Mouse (Mus musculus) left cerebral cortex, postnatal 25 days (tissue): ENCODE measurements at regions not wholly inside any gene's neighbourhood (a gene's known extent, or its start where the extent isn't known, plus 50 kb on each side); places are given as distances from the start of the nearest gene placed in this dataset.
"Not testable (repeated sequence)": the region's sequence is repeated elsewhere in the genome, so short reads cannot be mapped to it uniquely, and the experiment has no call there.

Experiments used
- DNase-seq, 2 experiments: peaks; one replicate each; pipeline ENCODE4 v3.0.0; 2022; ENCODE audit warnings: low spot score in 2 of 2, mixed read lengths in 1 of 2
- intact Hi-C: fragments of 180-260 bp; cut with DNase I; formaldehyde crosslinking; loops from one replicate; pipeline ENCODE4 v1.15.1; 2025

DNA sequence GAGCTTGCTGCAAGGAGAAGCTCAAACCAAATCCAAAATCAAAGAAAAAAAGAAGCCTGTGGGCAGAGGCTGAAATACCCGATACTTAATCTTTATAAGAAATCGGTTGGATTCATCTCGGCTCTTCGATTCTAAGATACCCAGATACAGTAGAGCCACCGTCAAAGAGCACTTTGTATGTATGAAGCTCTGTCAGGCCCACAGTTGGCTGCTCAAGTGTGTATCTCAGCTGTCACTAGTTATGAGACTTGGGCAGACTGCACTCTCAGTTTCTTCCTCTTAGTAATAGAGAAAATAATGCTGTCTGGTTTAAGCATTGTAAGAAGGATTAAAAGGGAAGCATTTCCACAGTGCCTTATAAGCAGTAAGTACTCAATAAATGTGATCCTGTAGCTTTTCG, 193.7 kb downstream of the Faxc start:
- intact Hi-C loops: no loop called here
- DNase-seq: no peak

GRCm38 (mm10) chr4:22130511-22130910, 199.4 kb downstream of the Faxc start:
- intact Hi-C loops: loop anchor here (5.0 kb wide), 1 partner anchor 347 kb away; no protein-coding TSS in a partner anchor
- DNase-seq: no peak

DNA sequence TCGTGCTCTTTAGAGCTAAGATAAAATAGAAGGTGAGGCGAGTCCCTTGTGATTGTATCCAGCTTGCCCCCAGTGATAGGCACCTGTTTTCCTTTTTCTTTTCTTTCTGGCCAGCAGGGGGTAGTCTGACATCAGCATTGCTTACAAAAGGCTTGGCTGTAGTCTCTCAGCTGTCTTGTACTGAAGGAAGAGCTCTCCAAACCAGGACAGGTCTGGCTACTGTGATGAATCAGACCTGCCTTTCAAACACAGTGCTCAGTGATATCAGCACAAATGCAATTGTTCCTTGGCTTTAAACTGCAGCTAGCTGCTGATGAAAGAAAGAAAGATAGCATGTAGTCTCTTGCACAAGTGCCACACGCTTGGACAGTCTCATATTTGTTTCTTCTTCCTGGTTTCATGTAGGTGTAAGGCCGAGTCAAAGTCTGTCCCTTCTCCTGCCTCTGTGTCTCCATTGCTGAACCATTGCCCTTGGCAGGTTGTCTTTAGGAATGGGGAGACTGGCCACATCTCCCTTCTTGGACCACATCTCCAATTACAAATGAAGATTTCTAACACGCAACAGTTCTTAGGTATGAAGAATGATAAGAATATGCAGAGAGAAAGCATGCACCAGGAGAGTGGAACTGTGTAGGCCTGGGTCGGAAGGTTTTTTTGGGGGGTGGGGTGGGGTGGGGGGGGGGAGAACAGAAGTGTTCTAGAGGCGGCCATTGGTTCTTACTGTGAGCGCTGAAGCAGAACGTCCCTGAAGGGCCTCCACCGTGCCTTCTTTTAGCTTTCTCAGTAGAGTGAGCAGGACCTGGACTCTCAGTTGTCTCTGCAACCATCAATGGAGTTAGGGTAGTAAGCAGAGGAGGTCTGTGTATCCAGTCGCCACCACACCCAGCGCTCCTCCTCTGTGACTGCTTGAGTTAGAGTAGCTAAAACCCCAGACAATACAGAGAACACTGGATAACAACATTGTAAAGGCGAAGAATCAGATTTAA, 200.9 kb downstream of the Faxc start:
- intact Hi-C loops: loop anchor here (5.0 kb wide), 1 partner anchor 345 kb away; no protein-coding TSS in a partner anchor
- DNase-seq: peak; percentile 65 to 86

DNA sequence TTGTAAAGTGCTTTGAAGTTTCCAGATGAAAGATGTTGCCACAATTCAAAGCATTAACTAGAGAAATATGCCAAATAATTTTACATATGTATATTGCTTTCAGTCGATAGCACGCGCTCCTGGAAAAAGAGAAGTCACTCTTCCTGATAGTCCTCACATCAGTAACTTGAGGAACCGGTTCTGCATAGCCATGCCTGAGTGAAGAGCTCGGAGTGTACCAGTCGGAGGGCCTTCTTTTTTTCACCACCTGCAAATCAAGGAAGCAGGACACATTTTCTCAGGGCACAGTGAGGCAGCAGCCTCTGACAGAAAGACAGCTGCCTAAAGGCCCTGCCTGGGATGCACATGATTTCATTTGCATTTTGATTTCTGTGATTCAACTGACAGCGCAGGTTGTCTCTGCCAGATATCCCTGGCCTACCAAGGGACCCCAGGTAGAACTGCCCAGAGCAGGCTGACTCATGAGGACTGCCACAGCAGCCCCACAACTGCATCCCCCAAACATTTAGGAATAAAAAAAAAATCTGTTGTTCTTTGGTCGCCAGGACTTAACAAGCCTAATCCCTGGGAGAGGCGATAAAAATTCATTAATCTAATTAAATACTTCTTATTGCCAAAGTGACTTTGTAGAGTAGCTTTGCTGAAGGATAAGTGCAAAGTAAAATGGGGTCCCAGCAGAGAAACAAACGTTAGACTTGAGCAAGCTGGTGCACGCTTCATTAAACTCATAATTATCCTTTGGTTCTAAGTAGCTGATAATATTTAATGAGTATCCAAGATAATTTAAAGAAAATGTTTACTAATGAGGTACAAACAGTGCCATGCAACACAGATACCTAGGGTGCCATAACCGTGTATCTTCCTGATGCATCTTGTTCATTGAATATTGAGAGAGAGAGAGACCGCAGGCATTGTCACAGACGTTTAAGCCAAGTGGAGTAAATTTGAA, 202.7 kb downstream of the Faxc start:
- intact Hi-C loops: loop anchor here (5.0 kb wide), 1 partner anchor 343 kb away; no protein-coding TSS in a partner anchor
- no peak for DNase-seq

- no peak for DNase-seq
- intact Hi-C loops: no loop called here
Observed at GRCm38 (mm10) chr4:22140122-22140521, 209.0 kb downstream of the Faxc start.

DNA sequence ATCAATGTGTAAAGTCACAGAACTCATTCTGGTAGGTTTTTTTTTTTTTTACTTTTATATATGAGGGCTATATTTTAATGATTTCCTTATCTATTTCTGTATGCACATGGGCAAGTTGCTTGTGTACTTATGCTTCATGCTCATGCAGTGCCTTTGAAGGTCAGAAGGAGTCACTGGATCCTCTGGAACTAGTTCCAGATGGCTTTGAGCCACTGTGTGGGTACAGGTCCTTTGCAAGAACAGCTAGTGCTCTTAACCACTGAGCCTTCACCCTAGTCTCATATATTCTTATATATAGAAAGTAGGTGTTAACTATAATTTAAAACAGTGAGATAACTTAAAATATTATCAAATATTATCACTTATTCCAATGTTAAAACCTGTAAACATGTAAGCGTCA, 212.4 kb downstream of the Faxc start:
- intact Hi-C loops: no loop called here

GRCm38 (mm10) chr4:22144834-22145233, 212.5 kb upstream of the Fbxl4 start:
- DNase-seq, intact Hi-C loops: not testable (repeated sequence)

More for the DNA sequence above, 212.4 kb downstream of the Faxc start:
- DNase-seq: no peak

DNA sequence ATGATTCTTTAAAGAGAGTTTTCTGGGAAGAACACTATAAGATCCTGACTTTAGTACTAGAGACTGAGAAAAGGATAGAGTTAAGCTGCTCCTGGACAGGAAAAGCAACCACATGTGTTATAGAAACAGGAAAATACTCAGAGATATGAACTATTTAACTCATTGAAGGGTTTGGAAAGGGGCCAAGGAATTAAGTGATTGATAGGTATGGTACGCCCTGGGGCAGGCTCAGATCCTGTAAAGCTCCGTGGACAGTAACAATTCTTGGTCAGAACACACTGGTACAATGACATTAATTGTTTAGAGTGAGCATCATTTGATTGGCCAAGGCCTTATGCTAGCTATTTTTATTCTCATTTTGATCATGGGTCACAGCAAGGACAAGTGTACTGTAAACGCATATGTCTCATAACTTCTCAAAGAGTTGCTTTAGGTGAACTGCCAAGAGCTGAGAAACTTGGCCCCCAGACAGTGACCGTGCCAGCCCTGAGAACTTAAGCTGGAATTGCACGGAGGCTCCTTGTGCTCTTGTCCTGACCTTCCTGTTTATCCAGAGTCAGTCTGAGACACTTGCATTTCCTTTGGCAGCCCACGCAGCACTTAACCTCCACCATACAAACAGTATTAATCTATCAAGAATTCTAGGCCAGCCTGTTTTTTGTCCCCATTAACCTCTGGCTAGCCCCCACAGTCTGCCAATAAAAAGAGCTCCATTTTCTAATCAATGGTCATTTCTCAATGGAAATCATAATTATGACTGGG, 210.5 kb upstream of the Fbxl4 start:
- intact Hi-C loops: no loop called here
- no peak for DNase-seq

DNA sequence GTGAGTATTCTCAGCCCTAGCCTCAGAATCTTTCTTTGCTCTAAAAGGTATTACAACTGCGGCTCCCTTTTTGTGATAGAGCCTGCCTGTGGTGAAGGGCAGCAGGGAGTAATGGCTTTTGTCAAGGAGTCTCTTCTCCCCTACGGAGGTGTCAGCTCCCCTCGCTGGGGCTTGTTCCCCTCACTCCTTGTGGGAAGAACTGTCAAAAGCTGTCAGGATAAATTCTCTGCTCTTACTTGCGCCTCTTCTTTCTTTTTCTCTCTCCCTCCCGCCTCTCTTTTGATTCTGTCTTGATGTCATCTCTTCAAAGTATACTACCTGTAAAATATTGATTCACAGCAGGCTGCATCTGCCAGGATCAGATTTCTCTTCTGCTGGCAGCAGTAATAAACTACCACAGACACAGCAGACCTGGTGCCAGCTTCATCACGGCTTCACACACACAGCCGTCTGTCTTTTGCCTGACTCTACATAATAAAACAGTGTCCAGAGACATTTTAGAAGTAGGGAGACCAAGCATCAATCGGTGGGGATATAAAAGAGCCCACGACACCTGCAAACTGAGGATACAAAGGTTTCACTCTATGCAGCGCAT, 205.3 kb upstream of the Fbxl4 start:
- no peak for DNase-seq
- intact Hi-C loops: no loop called here

DNA sequence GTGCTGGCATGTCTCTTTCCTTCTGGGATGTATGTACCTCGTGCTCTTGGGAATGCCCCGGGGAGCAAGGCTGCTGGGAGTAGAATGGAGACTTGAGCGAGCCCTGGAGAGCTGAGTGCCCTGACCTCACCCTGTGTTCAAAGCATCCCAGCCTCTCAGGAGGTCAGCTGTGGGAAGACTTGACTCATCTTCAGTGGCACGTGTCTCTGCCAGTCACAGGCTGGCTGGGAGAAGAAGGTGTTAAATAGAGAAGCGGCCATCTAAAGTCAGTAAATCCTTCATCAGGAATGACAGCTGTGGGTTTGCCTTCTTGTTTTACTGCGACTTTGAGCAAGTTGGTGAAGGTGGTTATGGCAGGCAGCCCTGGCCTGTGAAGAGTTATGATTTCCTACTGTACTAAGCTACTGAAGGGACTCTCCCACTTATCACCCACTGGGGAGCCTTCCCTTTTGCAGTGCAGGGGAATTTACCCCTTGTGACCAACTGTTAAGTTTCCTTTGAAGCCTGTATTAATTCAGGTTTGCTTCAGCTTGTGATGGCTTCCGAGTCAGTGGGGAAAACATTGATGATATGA, 204.3 kb upstream of the Fbxl4 start:
- intact Hi-C loops: no loop called here
- DNase-seq: no peak

- intact Hi-C loops: no loop called here
- no peak for DNase-seq
Observed at GRCm38 (mm10) chr4:22153620-22154019, 203.7 kb upstream of the Fbxl4 start.

DNA sequence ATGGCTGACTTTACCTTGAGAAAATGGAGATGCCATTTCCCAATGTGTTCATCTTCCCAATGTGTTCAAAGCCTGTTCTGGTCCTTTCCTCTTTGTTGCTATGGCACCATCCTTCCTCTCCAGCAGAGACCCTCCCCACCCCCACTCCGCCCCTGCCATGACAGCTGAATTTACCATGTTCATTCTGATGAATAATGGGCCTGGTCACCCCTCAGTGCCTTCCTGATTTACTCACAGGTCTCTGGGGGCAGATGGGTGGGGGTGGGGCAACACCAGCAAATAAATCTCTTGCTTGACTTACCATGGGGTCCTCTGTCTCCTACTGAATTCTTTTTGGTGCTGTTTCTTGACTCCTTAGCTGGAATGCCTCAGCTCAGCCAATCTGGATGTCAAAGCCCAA, 170.9 kb upstream of the Fbxl4 start:
- intact Hi-C loops: no loop called here
- DNase-seq: no peak

DNA sequence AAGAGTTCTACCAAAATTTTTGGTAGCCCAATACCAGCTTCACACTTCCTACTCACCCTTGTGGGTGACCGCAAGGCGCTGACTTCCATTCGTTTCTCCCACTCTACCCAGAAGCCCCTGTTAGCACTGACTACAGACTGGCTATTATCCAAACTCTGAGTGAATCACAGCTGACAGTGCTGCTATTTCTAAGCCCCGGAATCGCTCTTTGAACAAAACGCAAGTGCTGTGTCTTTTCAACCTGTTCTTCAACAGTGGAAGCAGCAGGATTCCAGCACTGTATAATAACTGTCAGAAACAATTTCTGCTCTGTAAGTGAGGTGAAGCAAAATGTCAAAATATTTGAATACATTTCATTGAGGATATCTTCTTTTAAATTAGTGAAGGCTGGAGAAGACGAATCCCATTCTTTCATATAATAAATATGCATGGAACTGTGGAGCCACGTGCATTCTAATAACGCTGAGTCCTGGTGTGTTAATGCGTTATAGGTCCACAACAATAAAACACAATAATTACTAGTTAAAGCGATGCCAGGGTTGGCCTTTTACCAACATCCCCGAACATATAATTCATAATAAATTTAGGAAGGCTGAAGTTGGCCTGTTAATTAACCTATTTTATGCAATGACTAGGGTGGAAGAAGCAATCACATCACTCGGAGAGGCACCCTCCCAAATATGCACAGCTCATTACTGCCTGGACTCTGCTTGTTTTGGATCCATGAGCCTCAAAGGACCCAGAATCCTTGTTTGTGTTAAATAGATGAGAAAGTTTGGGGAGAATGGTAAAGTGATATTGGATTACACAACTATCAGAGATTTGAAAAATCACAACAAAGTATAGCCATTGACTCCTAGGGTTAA, 169.0 kb upstream of the Fbxl4 start:
- peak; percentile 18 to 63 for DNase-seq
- intact Hi-C loops: no loop called here

- DNase-seq: no peak
- intact Hi-C loops: no loop called here
Observed at GRCm38 (mm10) chr4:22196501-22196900, 160.8 kb upstream of the Fbxl4 start.

DNA sequence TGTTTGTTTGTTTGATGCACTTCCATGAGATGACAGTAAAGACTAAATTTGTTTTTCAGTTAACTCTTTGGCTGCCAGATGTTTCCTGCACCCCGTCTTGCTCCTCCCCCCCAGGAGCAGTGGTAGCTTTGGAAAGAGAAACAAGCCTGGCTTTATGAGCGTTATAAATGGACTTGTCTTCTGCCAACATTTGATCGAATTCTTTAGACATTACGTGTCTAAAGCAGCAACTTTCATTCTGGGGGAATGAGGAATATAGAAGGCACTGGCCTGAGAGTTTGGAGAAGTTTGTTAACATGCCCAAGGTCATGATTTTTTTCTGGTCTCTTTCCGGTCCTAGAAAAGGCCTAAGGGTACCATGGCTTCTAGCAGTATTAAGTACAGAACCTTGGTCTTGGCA, 148.8 kb upstream of the Fbxl4 start:
- intact Hi-C loops: no loop called here
- DNase-seq: no peak

DNA sequence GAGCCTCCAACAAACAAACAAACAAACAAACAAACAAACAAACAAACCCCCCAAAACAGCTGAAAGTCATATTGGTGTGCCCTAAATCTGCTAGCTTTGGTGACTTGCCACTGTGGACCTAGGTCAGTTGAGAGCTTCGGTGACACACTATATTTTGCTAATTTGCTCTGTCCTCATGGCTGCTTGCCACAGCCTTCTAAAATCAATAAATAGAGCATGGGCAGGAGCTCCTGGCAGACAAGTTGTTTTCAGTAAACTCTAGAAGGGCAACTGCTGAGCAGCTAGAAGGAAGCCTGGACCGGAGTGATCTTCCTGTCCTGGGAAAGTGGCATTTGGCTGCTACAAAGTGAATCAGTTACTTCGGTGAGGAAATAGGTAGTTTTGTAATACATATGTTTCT, 119.7 kb upstream of the Fbxl4 start:
- intact Hi-C loops: no loop called here
- DNase-seq: no peak

GRCm38 (mm10) chr4:22250276-22250675, 107.1 kb upstream of the Fbxl4 start:
- intact Hi-C loops, DNase-seq: not testable (repeated sequence)

DNA sequence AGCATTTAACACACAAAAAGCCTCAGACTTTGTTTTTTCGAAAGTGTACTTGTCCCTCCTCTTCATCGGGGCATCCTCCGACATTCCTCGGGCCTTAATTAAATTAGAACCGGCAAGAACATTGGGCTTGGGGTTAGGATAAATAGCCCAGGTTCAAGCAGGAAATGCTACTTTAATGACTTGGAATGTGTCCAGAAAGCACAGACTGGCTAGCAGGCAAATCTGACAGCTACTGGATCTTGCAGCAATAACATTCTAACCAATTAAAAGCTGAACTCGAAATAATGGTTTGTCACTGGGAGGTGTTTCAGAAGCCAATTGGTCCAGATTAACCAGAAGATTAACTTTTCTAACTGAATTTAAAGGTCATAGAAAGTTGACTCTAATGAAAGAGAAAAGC, 93.4 kb upstream of the Fbxl4 start:
- no peak for DNase-seq
- intact Hi-C loops: no loop called here
